In the genomic region with DNA sequence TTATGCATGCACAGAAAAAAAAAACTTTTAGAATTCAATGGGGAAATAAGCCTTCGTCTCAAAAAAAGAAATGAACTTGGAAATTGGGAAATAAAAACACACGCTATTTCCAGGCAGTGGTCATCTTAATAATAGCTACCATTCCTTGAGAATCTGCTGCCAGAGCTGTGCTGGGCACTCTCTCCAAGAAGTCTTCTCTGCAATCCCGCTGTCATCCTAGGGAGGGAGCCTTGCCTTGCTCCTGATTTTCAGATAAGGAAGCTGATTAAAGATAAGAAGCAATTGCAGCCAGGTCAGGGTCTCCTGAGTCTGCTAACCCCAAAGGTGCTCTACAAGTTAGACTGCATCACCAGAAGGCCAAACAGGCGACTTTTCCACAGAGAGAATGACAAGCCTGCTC, we compare ENCODE assay signal across 8 mouse cellular contexts.
DNase-seq lines count a peak whose midpoint lies in the region; ATAC-seq and TF ChIP-seq lines count a peak whose summit lies in the region.

No protein-coding gene starts in this region.

- H3K4me1 ChIP-seq in midbrain, postnatal 0 days (ENCODE audit: insufficient read depth, low read length), result peaks cover 5% of the 10 kb centered on the region; the same call in 1 of the 2 replicates
- H3K4me1 ChIP-seq in midbrain, embryonic 16.5 days (ENCODE audit: control insufficient read depth, insufficient read depth, low read length), result peaks cover 10% of the 10 kb centered on the region
- no peaks in the 10 kb centered on the region for H3K4me1 ChIP-seq in liver, embryonic 12.5 days
- no peaks in the 10 kb centered on the region; the same call in 1 of the 2 replicates for H3K4me1 ChIP-seq in hindbrain, embryonic 16.5 days (ENCODE audit: control insufficient read depth, insufficient read depth, low read depth, low read length)

- no peak overlapping the region for H3K27ac ChIP-seq in midbrain, postnatal 0 days (ENCODE audit: low read depth, low read length)
- no peak overlapping the region for H3K27ac ChIP-seq in midbrain, embryonic 16.5 days (ENCODE audit: low read length)
- H3K27ac ChIP-seq in liver, embryonic 12.5 days, result no peak overlapping the region
- H3K27ac ChIP-seq in hindbrain, embryonic 16.5 days (ENCODE audit: low read depth, low read length), result no peak overlapping the region

- peak; percentile 29 for DNase-seq in gastrocnemius, postnatal 10 days
- DNase-seq in gastrocnemius, adult 18-20 months (ENCODE audit: low spot score), result no peak
- peak; percentile 43 for DNase-seq in midbrain, postnatal 0 days (ENCODE audit: low spot score)
- DNase-seq in left cerebral cortex, postnatal 25 days (ENCODE audit: low spot score in 2 of 2), result peak; percentile 34 to 56

- H3K27me3 ChIP-seq in midbrain, postnatal 0 days (ENCODE audit: insufficient read depth, low read length), result no peaks in the 10 kb centered on the region
- H3K27me3 ChIP-seq in midbrain, embryonic 16.5 days (ENCODE audit: control insufficient read depth, insufficient read depth, low read depth, low read length), result no peaks in the 10 kb centered on the region
- no peaks in the 10 kb centered on the region for H3K27me3 ChIP-seq in liver, embryonic 12.5 days (replicated peaks)
- H3K27me3 ChIP-seq in hindbrain, embryonic 16.5 days (replicated peaks; ENCODE audit: control insufficient read depth, insufficient read depth, low read length), result no peaks in the 10 kb centered on the region

- peak; percentile 70 for TF ChIP-seq CTCF in midbrain, postnatal 0 days (IDR thresholded peaks at IDR 0.05)

- H3K4me3 ChIP-seq in midbrain, postnatal 0 days (ENCODE audit: low read depth, low read length), result no peak overlapping the region
- H3K4me3 ChIP-seq in midbrain, embryonic 16.5 days (ENCODE audit: low read depth, low read length), result no peak overlapping the region
- no peak overlapping the region for H3K4me3 ChIP-seq in liver, embryonic 12.5 days
- H3K4me3 ChIP-seq in hindbrain, embryonic 16.5 days (ENCODE audit: low read length), result no peak overlapping the region

- H3K9me3 ChIP-seq in midbrain, postnatal 0 days (ENCODE audit: low read length), result no peaks in the 10 kb centered on the region
- H3K9me3 ChIP-seq in midbrain, embryonic 16.5 days (replicated peaks; ENCODE audit: control insufficient read depth, low read length, poor library complexity, severe bottlenecking), result no peaks in the 10 kb centered on the region
- H3K9me3 ChIP-seq in liver, embryonic 12.5 days (replicated peaks), result 0 out of 2 replicates have a peak, but pooled peaks cover 4% of the 10 kb centered on the region
- no peaks in the 10 kb centered on the region for H3K9me3 ChIP-seq in hindbrain, embryonic 16.5 days (ENCODE audit: control insufficient read depth, low read length)

- no peak overlapping the region for H3K4me2 ChIP-seq in midbrain, postnatal 0 days (ENCODE audit: low read depth, low read length, poor library complexity, severe bottlenecking)
- no peak overlapping the region for H3K4me2 ChIP-seq in midbrain, embryonic 16.5 days (ENCODE audit: low read length)
- H3K4me2 ChIP-seq in liver, embryonic 12.5 days, result no peak overlapping the region
- H3K4me2 ChIP-seq in hindbrain, embryonic 16.5 days (ENCODE audit: low read length), result no peak overlapping the region

- no peaks in the 10 kb centered on the region for H3K36me3 ChIP-seq in midbrain, postnatal 0 days (ENCODE audit: insufficient read depth, low read length)
- H3K36me3 ChIP-seq in midbrain, embryonic 16.5 days (ENCODE audit: control insufficient read depth, insufficient read depth, low read length), result no peaks in the 10 kb centered on the region
- no peaks in the 10 kb centered on the region for H3K36me3 ChIP-seq in liver, embryonic 12.5 days
- no peaks in the 10 kb centered on the region for H3K36me3 ChIP-seq in hindbrain, embryonic 16.5 days (ENCODE audit: control insufficient read depth, insufficient read depth, low read length)

- intact Hi-C loops in left cerebral cortex, postnatal 25 days (cut with DNase I), result no loop called here

- 44% methylated on average over 4 of the region's 4 CpGs for WGBS in midbrain, postnatal 0 days
- 44% methylated on average over 4 of the region's 4 CpGs for WGBS in midbrain, embryonic 16.5 days
- WGBS in liver, embryonic 12.5 days (ENCODE audit: insufficient replicate concordance), result 37% methylated on average over 4 of the region's 4 CpGs
- 51% methylated on average over 4 of the region's 4 CpGs for WGBS in hindbrain, embryonic 16.5 days

- H3K9ac ChIP-seq in midbrain, postnatal 0 days (replicated peaks; ENCODE audit: low read length, poor library complexity, severe bottlenecking), result no peak overlapping the region
- H3K9ac ChIP-seq in midbrain, embryonic 16.5 days (ENCODE audit: low read depth, low read length), result no peak overlapping the region
- no peak overlapping the region for H3K9ac ChIP-seq in liver, embryonic 12.5 days
- no peak overlapping the region for H3K9ac ChIP-seq in hindbrain, embryonic 16.5 days (ENCODE audit: low read depth, low read length)

- ATAC-seq in midbrain, postnatal 0 days (ENCODE audit: low FRiP score), result no peak
- ATAC-seq in midbrain, embryonic 16.5 days, result no peak
- ATAC-seq in liver, embryonic 12.5 days, result no peak
- no peak for ATAC-seq in hindbrain, embryonic 16.5 days
- ATAC-seq in inflammation-experienced regulatory T-cells, adult 6 months, result no peak
